Mouse (Mus musculus) right cerebral cortex, postnatal 14 days (tissue): ENCODE data around the gene Gm4969.

Experiments used
- DNase-seq: peaks from one replicate; pipeline ENCODE4 v3.0.0; 2022

The Gm4969 gene

DNA sequence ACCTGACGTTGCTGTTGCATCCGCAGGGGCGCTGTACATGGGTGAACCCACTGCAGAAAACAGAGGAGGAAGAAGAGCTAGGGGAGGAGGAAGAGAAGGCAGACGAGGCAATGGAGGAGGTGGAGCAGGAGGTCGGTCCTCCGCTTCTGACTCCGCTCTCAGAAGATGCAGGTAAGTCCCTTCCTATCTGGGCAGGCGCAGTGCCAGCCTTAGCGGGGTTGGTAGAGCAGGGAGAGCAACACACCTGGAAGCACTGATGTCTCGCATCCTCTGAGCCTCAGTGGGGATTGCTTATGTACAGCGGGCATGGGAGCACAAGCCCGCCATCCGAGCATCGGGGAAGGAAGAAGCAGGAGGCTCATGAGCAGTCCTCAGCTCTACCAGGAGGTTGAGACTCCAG is 51.1 kb downstream of the Gm4969 start:
- DNase-seq, result no peak

- no peak for DNase-seq
Measured at GRCm38 (mm10) chr7:19065896-19066295, 52.3 kb downstream of the Gm4969 start.

- no peak for DNase-seq
Measured at GRCm38 (mm10) chr7:19057405-19057804, 60.8 kb downstream of the Gm4969 start.

DNA sequence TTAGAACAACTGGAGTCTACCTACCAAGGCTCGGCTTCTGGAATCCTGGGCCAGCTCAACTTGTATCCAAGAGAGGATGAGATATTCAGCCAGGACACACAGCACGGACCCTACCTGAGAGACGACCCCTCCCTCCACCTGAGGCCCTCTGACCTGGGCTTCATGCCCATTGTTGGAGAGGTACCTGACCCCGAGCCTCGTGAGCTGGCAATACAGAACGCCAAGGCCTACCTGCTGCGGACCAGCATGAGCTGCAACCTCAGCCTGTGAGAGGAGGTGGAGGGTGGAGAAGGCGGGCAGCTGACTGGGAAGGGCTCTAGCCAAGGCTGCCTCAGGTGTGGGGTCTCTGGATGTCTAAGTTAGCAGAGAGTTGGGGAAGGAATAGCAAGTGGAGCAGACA is 63.1 kb downstream of the Gm4969 start:
- DNase-seq, result no peak

DNA sequence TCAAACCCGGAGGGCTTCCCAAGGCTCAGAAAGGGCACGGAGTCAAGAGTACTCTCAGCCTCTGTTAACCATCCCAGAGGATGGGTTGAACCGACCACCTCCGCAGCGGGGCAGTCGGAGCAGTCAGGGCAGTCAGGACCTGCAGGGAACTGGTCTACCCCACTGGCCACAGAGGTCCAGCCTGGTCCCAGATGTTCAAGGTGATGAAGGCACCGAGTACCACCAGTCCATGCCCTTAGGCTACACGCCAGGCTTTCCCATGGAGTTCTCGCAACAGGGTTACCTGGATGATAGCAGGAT is 63.4 kb downstream of the Gm4969 start:
- DNase-seq, result no peak

DNA sequence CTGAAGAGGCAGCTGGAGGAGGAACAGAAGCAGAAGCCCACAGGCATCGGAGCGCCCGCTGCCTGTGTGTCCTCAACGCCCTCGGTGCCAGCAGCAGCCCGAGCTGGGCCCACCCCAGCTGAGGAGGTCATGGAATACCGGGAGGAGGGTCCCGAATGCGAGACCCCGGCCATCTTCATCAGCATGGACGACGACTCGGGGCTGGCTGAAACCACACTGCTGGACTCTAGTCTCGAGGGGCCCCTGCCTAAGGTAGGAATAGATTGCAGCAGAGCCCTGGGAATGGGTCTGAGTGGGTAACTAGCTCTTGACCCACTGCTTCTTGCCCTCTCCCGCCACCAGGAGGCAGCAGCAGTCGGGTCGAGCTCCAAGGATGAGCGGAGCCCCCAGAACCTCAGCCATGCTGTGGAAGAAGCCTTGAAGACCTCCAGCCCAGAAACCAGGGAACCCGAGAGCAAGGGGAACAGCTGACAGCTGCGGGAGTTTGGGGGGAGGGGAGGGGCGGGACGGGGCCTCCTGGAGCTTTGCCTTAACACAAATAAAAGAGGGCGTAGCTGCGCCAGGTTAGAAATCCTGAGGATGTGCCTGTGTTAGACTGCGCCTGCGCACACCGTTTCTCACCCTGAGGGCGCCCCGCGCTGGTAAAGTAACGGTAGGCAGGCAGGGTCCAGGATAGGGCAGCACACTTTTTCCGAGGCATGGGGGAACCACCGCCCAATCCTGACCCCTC is 64.0 kb downstream of the Gm4969 start, which contains the start of gene Rsph6a:
Gene Rsph6a, plus strand, starts transcription at position 644 of the 730 bp plus-strand sequence.
- peak; percentile 62 for DNase-seq

- DNase-seq, result no peak
Measured at GRCm38 (mm10) chr7:19053136-19053532, 65.0 kb downstream of the Gm4969 start.

DNA sequence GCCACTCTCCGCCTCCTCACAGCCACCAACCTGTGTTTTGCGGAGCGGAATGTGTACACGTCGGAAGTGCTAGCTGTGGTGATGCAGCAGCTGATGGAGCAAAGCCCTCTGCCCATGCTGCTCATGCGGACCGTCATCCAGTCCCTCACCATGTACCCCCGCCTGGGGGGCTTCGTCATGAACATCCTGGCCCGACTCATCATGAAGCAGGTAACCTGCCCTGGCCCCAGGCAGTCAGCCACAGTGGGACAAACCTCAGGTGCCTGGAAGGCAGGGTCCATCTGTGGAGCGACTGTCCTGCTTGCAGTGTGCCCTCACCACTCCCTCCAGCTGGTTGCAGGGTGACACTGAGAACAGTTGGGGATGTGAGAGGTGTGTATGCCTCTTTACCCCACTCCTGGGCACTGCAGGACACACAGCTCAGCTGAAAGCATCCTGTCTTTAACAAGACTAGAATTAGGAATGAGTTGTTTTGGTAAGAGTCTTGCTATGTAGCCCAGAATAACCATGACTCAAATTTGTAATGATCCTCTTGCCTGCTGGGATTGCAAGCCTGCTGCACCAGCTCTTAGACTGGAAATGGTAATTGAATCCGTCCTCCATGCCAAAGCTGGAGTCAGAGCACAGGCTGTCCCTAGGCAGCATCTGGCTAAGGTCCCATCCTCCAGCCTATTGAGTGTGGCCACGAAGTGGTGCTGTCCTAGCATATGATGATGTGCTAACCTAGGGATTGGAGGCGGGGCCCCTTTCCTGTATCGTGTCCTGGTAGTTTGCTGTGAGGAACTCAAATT is 65.6 kb downstream of the Gm4969 start:
- DNase-seq, result no peak

- no peak for DNase-seq
Measured at GRCm38 (mm10) chr7:19051161-19051560, 67.0 kb downstream of the Gm4969 start.

DNA sequence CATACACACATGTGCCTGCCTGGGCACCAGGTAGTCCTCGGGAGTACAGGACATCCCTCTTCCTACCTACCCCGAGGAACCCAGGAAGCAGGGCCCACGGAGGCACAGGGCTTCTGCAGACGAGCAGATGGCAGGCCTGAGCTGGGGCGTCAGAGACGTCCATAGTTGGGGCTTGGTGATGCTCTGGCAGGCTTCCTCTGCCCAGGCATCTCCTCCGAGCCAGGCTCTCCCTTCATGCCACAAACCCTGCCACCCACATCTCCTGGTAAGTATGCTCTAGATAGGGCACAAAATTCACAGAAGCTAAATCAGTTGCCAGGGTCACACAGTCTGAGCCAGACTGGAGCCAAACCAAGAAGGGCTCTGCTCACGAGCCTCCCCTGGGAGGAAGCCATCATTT is 68.0 kb downstream of the Gm4969 start:
- no peak for DNase-seq

DNA sequence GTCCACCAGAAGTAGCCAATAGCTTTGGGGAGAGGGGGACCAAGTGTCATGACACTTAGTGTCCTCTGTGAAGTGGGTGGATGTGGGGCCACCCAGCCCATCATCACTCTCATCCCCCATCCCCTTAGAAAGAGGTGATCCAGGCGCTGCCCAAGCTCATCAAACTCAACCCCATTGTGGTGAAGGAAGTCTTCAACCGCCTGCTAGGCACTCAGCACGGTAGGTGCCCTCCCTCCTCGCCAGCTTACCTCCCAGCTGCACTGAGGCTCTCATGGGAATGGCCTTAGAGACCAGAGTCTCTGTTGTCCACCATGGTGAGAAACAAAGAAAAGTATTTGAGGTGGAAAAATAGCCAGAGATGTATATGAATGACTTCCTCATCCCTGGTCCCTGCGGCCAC is 68.9 kb downstream of the Gm4969 start:
- DNase-seq, result no peak
